Mouse (Mus musculus): ENCODE results near the gene Itpr2. TPM values are rescaled to one million over a fixed set of nuclear protein-coding genes. Genes with fewer than 3 reads are reported as not detected.

The Itpr2 gene
- polyA plus RNA-seq, 1 experiment, result 1.5 TPM

DNA sequence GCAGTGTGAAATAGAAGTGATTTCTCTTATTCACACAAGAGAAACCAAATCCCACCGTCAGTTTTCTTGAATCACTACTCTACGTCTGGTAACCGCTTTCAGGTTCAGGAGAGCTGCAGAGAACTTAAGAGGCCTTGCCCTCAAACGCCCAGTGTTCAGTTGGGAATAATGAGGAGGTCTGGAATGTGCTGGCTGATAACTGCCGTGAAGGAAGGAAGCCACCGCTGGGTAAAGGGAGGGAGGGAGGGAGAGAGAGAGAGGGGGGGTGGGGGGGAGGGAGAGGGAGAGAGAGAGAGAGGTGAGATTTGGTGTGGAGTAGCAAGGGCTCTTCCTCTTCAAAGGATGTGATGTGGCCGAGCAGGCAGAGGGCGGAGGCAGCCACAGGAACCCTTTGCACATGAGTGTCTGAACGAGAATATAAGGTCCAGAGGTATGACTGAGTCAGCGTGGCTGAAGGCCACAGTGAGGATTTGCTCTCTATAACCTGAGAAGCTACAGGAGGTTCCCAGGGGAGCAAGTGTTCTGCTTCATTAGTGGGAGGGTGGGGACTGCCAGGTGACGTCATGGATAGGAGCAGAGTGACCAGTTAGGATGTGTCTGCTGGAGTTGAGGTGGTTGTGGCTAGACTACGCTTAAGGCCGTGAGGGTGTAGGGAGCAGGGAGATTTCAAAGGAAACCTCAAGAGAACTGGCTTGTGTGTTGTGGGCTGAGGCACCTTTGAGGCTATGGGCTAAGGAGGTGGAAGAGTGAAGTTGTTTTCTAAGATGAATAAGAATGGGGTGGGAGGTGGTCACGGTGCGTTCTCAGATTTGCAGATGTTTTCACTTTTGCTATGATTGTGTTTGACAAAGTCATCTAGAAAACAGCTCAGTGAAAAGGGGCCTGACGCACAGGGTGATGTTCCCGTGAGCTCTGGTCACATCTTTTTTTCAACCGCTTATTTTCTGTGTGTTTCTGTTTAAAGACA is 421.2 kb downstream of the Itpr2 start:
- no peak for TF ChIP-seq FLI1 (IDR thresholded peaks at IDR 0.05; ENCODE audit: low read length)
- TF ChIP-seq GATA1 (IDR thresholded peaks at IDR 0.05; ENCODE audit: borderline replicate concordance, low read length), result no peak
- H3K36me3 ChIP-seq (replicated peaks; ENCODE audit: low read length), result no peaks in the 10 kb centered on the region
- H3K9me3 ChIP-seq, result peaks cover 17% of the 10 kb centered on the region
- peaks cover 51% of the 10 kb centered on the region for H3K4me1 ChIP-seq
- H3K4me3 ChIP-seq (replicated peaks), result no peak overlapping the region
- H3K27me3 ChIP-seq (replicated peaks), result peaks cover 54% of the 10 kb centered on the region

DNA sequence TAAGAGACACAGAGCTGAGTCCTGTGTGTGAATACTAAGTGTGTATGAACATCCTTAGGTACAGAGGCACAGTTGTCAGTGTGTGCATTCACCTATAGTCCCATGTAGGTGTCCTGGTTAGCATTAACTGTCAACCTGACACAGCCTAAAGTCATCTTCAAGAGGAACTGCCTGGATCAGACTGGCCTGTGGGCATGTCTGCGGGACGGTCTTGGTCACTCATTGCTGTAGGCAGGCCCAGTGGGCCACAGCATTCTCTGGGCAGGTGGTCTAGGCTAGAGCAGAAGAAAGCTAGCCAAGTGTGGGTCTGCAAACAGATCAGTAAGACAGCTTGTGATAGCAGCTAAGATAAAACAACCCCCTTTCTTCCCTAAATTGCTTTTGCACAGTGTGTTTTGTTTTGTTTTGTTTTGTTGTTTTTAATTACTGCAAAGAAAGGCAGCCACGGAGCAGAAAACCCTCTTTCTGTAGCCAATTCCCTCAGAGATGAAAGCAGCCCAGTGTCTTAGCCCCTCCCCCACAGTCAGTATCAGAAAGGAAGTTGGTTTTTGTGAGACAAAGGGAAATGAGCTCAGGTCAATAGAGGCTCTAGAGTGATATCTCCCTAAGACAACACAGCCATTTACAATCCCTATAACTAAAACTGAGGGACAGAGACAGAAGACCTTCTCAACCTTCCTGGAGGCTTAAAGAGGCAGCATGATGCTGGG is 422.1 kb downstream of the Itpr2 start:
- TF ChIP-seq GATA1 (IDR thresholded peaks at IDR 0.05; ENCODE audit: borderline replicate concordance, low read length) (no peak), FLI1 (IDR thresholded peaks at IDR 0.05; ENCODE audit: low read length) (no peak)
- peak overlapping the region; percentile 75 for H3K4me3 ChIP-seq (replicated peaks)
- H3K27me3 ChIP-seq (replicated peaks), result peaks cover 48% of the 10 kb centered on the region
- peaks cover 12% of the 10 kb centered on the region for H3K9me3 ChIP-seq
- no peaks in the 10 kb centered on the region for H3K36me3 ChIP-seq (replicated peaks; ENCODE audit: low read length)
- H3K4me1 ChIP-seq, result peaks cover 51% of the 10 kb centered on the region

DNA sequence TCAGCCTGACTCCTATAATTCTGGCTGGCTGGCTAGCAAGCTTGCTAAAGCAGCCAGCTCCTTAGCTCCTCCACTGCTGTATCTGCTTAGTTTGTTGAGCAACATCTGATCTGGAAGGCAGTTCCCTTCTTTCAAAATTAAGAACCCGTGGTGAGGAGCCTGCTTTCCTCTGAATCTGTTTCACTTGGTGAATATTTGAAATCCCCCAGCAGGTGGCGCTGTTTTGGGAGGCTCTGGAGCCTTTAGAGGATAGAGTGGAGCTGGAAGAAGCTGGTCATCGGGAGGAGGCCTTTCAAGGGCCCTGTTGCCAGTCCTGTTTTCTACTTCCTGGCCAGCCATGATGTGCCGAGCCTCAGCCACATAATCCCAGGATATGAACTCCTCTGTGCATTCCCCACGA is 422.8 kb downstream of the Itpr2 start:
- Histone ChIP-seq H3K9me3 (peaks cover 10% of the 10 kb centered on the region), H3K4me3 (replicated peaks) (no peak overlapping the region), H3K27me3 (replicated peaks) (peaks cover 44% of the 10 kb centered on the region), H3K4me1 (peaks cover 51% of the 10 kb centered on the region), H3K36me3 (replicated peaks; ENCODE audit: low read length) (no peaks in the 10 kb centered on the region)
- TF ChIP-seq GATA1 (IDR thresholded peaks at IDR 0.05; ENCODE audit: borderline replicate concordance, low read length) (no peak), FLI1 (IDR thresholded peaks at IDR 0.05; ENCODE audit: low read length) (no peak)

DNA sequence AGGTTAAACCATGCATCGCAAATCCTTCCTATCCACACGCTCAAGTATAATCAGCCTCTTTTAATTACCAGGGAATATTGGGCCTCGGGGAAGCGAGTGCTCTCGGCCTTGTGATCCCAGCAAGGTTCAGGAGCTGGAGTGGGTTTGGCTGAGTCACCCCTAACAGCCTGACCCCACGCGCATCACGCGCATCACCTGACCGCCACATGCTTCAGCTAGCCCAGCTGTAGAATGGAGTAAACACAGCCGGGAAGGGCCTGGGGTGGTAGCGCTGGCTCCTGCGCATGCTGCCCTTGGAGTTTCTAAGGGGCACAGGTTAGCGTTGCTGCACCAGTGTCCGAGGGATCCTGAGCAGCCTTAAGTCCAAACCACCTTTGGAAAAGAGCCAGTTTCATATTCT is 423.9 kb downstream of the Itpr2 start:
- TF ChIP-seq FLI1 (IDR thresholded peaks at IDR 0.05; ENCODE audit: low read length) (no peak), GATA1 (IDR thresholded peaks at IDR 0.05; ENCODE audit: borderline replicate concordance, low read length) (no peak)
- no peak overlapping the region for H3K4me3 ChIP-seq (replicated peaks)
- no peaks in the 10 kb centered on the region for H3K36me3 ChIP-seq (replicated peaks; ENCODE audit: low read length)
- peaks cover 15% of the 10 kb centered on the region for H3K9me3 ChIP-seq
- H3K27me3 ChIP-seq (replicated peaks), result peaks cover 42% of the 10 kb centered on the region
- H3K4me1 ChIP-seq, result peaks cover 51% of the 10 kb centered on the region

DNA sequence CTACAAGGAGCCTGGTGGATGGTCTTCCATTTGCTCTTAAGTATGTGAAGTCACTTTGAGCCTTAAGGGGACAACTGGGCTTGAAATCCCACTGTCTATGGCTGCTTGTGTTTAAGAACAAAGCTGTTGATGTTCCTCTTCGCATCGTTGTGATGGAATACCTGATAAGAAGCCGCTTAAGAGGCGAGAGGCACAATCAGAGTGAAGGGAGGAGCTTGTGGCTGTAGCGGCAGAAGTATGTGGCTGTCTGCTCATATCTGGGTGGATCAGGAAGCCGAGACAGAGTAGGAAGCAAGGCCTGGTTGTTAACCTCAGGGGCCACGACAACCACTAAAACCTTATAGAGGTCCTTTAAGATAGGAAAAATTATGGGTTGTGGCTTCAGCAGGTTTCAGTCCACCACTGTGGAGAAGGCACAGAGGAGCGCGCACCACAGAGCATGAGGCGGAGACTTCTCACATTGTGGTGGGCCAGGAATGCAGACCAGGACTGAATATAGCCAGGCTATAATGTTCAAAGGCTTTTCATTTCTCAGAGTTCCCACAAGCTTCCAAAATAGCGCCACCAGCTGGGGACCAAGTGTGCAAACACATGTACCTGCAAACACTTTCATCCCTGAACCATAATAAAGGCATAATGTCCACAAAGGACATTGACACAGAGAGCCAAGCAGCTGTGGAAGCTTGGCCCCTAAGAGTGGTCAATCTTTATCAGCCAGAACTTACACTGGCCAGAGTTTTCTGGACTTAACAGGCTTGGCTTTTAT is 424.7 kb downstream of the Itpr2 start:
- peak overlapping the region; percentile 67 for H3K4me3 ChIP-seq (replicated peaks)
- H3K4me1 ChIP-seq, result peaks cover 44% of the 10 kb centered on the region
- no peaks in the 10 kb centered on the region for H3K36me3 ChIP-seq (replicated peaks; ENCODE audit: low read length)
- TF ChIP-seq GATA1 (IDR thresholded peaks at IDR 0.05; ENCODE audit: borderline replicate concordance, low read length) (no peak), FLI1 (IDR thresholded peaks at IDR 0.05; ENCODE audit: low read length) (no peak)
- H3K9me3 ChIP-seq, result peaks cover 15% of the 10 kb centered on the region
- H3K27me3 ChIP-seq (replicated peaks), result peaks cover 34% of the 10 kb centered on the region

DNA sequence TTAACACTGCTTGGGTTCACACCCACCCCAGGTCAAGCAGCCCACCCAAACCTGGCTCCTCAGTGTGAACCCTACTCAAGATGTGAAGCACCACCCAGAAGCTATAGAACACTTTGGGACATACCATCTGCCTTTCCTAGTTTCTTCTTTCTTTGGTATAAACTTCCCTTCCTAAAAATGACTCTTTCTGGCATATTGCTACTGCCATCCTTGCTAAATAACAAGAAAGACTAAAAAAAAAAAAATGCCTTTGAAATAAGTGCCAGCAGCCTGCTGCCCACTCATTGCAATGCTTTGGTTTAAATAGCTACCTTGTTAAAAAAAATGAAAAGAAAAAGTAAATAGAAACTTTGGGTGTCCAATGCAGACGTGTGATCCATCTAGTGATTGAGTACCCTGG is 429.2 kb downstream of the Itpr2 start:
- TF ChIP-seq GATA1 (IDR thresholded peaks at IDR 0.05; ENCODE audit: borderline replicate concordance, low read length) (no peak), FLI1 (IDR thresholded peaks at IDR 0.05; ENCODE audit: low read length) (no peak)
- no peaks in the 10 kb centered on the region for H3K36me3 ChIP-seq (replicated peaks; ENCODE audit: low read length)
- peaks cover 38% of the 10 kb centered on the region for H3K27me3 ChIP-seq (replicated peaks)
- no peak overlapping the region for H3K4me3 ChIP-seq (replicated peaks)
- peaks cover 15% of the 10 kb centered on the region for H3K9me3 ChIP-seq
- H3K4me1 ChIP-seq, result peaks cover 28% of the 10 kb centered on the region

DNA sequence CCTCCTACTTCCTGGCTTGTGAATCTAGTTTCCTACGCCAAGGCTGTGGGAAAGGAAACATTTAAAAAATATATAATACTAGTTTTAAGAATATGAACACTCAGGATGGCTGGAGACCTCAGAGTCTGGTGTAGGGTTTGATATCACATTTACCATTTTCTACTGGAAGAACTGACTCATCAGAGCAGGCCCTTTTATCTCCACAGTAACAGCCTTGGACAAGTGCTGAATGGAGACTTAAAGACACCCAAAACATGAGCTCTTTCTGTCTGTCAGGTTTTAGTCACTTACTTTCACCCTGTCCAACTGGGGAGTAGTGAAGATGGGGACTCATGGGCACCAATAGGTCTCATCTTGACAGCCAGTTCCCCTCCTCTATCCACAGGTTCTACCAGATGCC is 430.1 kb downstream of the Itpr2 start:
- peaks cover 33% of the 10 kb centered on the region for H3K27me3 ChIP-seq (replicated peaks)
- no peak overlapping the region for H3K4me3 ChIP-seq (replicated peaks)
- no peaks in the 10 kb centered on the region for H3K36me3 ChIP-seq (replicated peaks; ENCODE audit: low read length)
- peaks cover 18% of the 10 kb centered on the region for H3K4me1 ChIP-seq
- TF ChIP-seq GATA1 (IDR thresholded peaks at IDR 0.05; ENCODE audit: borderline replicate concordance, low read length) (no peak), FLI1 (IDR thresholded peaks at IDR 0.05; ENCODE audit: low read length) (no peak)
- H3K9me3 ChIP-seq, result peaks cover 15% of the 10 kb centered on the region

Other genes with a start within 250 kb of the Itpr2 start
- gene Fgfr1op2, start 75.0 kb upstream of the Itpr2 start, polyA plus RNA-seq (2012; ENCODE audit: insufficient read depth, low replicate concordance), result 87.4 and 151 TPM in 2 replicates
- 2.1 and 44.0 TPM in 2 replicates for gene Ints13, start 75.6 kb upstream of the Itpr2 start, polyA plus RNA-seq (2012; ENCODE audit: insufficient read depth, low replicate concordance)
- 4.1 TPM in 1 of 2 replicates, not detected in the other for gene Med21, start 140.3 kb upstream of the Itpr2 start, polyA plus RNA-seq (2012; ENCODE audit: insufficient read depth, low replicate concordance)
- 11.0 and 20.2 TPM in 2 replicates for gene Tm7sf3, start 140.6 kb upstream of the Itpr2 start, polyA plus RNA-seq (2012; ENCODE audit: insufficient read depth, low replicate concordance)
- 0.59 TPM in 1 of 2 replicates, not detected in the other for gene Stk38l, start 222.8 kb upstream of the Itpr2 start, polyA plus RNA-seq (2012; ENCODE audit: insufficient read depth, low replicate concordance)

All from megakaryocyte, embryonic 14.5 days (primary cell).